Mouse (Mus musculus) gastrocnemius, postnatal 10 days (tissue): Measurements from ENCODE around the gene Gosr2. TPM values are rescaled to one million over a fixed set of nuclear protein-coding genes. Genes with fewer than 3 reads are reported as not detected.

Experiments used
- DNase-seq: peaks from one replicate; pipeline ENCODE4 v3.0.0; 2021; ENCODE audit warnings: mixed read lengths
- total RNA-seq, 2 experiments: library from RNA; stranded (reverse); gene quantifications; 2 replicates each; pipeline ENCODE4 v1.2.3; 2021

Gosr2 gene
- total RNA-seq, 2 experiments from 2014 or later = 50.8 to 51.1 TPM

DNA sequence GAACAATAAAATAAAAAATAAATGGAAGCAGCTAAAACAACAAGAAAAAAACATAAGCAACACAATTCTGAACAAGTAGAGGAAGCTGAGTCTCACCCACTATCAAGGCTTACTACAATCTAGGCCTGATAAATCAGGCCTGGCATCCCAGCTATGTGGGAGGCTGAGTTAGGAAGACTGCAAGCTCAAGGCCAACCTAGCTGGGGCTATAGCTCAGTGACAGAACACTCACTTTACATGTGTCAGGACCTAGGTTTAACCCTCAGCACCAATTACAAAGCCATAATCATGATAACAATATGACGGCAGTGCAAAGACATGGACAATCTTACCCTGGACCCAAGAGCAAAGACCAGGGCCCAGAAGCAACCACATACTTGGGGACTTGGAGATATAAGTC, 6.7 kb downstream of the Gosr2 start:
- no peak for DNase-seq

DNA sequence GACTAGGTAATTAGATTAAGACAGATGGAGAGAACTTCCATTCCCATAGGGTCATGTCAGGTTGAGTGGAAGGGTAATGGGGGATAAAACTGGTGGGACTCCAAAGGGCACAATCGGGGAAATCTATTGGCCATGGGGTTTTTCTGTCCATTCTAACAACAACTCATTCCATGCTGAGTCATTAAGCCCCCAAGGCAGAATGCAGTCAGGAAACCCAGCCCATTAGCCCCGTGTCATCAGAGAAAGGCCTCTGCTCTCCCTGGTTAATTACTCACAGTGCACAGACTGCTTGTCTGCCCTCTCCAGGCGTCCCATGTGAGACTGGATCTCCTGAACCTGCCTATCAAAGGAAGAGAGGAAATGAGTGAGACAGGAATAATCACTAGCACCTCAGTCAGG, 8.7 kb downstream of the Gosr2 start:
- no peak for DNase-seq

DNA sequence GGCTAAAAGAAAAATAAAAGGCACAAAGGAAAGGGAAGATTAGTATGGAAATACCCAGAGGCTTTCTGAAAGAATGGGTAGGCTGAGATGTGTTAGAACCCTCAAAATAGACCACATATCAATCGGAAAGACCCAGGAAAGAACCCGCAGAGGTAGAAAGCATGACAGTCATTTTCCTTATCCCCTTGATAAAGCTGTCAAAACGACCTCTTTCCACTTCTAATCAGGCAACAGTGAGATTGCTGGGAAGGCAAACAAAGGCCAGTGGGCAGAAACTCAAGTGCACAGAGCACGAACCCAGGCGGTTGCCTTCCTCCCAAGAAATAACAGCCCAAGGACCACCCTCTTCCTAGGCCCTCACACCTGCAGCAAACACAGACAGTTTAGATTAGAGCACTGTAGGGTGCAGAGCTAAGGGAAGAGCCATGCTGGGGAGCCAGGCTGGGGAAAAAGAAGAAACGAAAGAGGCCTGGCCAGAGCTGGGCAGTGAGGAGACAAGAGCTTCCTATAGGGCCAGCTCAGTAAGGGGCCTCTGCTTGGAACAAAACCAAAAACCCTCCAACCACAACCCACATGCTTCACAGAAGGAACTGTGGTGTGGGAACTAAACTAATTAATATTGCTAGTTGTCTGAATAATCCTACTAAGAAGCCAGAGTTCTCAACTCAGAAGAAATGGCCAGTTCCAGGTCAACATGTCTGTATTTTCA, 9.3 kb downstream of the Gosr2 start:
- DNase-seq = no peak

DNA sequence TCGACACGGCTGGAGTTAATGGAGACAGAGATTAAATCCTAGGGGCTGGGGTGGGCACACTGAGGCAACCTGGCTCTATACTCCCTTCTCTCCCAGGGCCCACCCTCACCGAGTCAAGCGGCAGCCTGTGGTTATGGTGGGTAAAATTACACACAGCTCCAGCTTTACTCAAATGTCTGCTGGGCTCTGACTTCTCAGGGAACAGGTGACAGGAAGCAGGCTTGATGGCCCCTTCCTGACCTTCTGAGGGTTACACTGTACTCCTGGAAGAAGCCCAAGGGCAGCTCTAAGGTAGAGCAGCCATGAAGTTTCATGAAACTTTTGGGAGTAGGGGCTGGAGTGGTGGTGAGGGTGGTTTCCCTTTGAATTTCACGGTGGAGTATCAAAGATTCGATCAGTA, 11.0 kb downstream of the Gosr2 start:
- no peak for DNase-seq

DNA sequence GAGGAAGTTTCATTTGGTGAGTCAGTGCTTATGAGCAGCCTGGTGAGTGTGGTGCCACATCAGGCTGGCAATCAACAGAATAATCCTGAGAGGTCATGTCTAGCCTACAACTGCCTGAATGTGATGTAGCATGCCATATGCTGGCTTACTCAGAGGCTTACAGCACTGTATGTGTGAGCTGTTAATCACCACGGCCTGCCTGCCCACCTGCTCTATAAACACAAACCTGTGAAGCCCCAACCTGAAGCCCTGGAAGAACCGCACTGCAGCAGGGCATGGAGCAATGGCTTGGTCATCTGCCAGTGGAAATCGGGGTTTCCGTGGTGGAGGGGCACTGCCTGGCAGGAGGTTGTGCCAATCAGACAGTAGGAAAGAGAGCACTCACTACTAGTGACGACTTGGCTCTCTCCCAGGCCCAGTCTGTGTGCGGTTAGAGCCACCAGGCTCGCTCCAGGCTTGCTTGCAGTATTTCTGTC, 12.4 kb downstream of the Gosr2 start:
- DNase-seq = no peak

DNA sequence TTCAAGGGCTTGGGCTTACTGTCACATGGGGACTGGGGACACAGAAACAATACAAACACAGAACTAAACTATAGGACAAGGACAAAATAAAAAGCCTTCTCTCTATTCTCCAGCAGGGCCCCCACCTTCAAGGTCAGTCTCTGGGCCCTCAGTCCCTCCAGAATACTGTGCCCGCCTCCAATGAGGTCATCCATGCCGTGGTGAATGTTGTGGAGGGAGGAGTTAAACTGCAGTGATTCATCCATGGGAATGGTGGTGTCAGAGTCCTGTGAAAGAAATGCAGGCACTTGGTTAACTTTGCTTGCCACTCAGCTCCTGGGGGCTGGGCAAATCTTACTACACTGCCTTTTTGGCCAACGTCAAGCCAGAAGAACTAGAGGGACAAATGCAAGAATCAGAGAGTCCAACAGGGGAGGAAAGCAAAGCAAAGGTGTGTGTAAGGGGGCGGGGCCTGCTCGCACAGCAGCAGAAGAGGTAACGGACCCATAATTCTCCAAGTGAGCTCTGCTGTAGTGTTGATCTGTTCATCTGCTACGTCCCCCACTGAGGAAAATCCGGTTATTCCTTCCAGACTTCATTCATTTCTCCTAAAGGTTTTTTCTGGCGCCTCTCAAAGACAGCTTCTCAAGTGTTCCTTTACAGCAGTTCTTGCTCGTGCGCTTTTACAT, 13.9 kb downstream of the Gosr2 start:
- DNase-seq = no peak

DNA sequence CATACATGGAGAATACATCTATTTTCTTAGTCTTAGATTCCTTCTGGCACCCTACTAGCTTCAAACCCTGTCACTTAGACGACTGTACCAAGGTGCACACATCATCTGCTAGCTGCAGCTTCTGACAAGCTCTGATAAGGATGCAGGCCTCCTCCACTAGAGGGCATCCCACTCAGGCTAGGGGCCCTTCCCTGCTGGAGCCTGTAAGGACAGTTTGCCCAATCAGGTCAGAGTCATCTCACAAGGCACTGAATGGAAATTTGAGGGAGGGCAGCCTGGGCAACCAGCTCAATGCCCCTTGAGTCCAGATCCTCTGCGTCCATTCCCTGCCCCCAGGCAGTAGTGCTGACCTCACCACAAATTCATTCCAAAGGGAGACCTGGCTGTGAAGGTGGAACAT, 20.7 kb downstream of the Gosr2 start:
- peak; percentile 38 for DNase-seq

DNA sequence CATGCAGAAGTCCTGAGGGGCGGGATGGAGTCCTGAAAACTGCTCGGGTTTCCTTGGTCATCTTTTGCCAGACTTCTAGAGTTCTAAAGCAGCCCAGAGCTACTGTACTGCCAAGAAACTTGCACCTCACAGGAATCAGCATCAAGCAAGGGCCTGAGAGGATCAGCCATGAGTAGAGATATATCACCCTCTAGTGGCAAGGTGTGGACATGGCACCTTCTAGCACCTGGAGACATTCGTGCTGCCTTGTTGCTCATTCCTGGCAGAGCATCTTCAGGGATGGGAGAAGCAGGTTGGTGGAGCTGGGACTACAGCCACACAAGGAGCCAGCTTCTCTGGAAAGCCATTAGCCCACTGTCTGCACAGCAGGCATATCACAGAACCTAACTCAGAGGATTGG, 22.1 kb downstream of the Gosr2 start:
- peak; percentile 24 for DNase-seq

DNA sequence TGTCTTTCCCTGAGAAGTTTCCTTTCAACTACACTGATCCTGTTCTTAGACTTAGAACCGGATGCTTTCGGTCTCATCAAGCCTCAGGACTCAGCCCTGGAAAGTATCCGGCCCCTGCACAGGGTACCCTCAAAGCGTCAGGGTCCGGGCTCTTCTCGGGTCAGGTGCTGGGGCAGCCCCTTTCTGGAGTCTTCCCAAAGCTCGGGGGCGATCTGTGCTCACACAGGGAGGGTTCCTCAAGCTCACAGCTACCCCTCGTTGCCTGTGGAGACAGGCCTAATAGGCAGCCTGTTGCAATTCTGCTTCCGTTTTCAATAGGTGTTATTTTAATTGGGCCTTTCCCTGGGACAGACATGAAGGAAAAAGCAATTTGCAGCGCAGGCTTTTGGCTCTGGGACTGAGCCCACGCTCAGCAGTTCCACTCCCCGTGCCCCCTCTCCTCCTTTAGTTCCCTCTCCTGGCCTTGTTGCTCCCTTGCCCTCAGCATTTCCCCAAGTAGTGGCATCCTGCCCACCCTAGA, 30.7 kb downstream of the Gosr2 start:
- DNase-seq = no peak

DNA sequence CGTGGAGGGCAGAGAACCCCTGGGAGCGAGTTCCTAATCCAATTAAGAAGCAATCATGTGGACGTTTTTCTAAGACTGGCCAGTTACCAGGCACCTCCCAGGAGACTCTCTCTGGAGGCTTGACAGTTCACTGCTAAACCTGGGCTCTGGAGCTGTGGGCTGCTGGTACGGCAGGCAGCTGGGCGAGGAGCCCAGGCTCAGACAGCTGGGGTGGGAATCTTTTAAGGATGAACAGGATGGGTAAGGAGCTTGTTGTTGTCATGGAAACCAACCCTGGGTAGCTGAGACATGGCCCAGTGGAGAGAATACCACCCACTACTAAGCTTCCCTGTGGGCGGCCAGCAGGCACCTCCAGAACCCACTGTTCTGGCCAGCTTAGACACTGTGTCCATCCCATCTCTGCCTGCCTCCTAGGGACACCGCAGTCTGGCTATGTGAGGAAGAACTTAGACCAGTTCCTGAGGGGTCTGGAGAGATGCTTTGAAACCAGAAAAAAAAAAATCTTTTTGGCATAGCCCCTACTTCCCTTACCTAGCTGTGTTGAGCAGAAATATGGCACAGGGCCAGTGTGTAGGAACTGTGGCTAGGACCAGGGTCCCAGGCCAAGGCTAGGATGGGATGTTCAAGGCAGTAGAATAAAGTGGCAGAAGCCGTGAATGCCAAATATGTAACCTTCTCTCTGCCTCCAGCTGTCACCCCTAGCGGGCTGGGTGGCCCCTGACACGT, 31.4 kb downstream of the Gosr2 start:
- DNase-seq = no peak

DNA sequence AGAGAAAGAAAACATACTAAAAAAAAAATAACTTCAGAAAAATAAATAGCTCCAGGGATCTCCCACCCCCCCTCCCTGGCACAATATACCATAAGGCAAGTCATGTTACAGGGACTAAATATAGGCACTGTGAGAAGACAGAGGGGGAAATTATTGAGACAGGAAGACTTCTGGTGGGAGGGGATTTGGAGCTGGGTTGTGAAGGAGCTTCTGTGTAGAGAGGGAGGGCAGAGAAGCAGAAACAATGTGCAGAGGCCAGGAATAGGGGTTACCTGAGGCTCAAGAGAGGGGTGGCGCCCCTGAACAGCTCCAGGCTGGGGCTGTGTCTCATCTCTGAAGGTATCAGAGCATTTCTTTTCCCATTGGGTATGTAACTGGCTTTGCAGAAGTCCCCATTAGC, 32.0 kb downstream of the Gosr2 start:
- DNase-seq = no peak

DNA sequence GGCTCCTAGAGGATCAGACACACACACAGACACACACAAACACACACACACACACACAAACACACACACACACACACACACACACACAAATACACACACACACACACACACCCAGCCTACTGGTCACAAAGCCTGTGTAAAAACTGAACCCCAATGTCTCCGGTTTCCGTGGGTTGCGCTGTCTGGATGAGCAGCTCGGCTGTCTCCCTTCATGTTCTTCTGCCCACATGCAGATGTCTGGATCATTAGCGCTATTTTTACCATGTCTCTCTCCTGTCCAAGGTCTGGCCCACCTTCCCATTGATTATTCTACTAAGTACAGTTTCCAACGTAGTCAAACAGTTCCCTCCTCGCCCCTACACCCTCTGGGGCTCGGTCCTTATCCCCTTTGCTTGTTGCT, 34.6 kb downstream of the Gosr2 start:
- DNase-seq = no peak

DNA sequence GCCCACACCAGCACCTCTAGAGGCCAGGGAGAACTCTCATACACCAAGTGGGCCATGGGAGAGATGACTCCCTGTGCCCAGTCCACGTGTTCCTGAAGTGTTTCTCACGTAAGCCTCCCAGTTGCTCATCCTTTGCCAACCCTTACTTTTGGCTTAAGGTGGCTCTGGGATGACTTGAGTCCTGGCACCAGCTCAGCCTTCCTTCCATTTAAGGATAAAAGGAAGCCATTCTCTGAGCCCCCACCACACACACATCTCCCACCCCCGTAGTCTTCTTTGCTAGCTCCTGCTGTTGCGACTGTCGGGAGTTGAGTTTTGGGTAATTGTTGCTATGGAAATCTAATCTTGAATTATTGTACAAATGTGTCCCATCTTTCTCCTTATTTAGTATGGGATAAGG, 35.2 kb downstream of the Gosr2 start:
- DNase-seq = no peak

DNA sequence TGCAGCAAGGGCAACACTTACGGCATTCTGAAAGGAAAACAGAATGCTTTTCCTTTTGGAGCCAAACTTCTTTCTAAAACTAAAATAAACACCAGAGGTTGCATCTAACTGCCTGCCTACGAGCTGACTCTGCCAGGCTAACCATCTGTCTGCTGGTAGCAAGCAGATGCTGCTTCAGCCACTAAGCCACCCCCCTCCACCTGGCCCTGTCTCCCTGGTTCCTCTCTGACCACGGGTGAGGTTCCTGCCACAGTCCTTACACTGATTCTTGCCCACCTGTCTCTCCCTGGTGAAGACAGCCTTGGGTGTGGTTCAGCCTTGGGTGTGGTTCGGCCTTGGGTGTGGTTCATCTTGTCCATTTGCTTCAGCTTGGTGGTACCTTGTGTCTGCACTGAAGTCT, 35.8 kb downstream of the Gosr2 start:
- no peak for DNase-seq

DNA sequence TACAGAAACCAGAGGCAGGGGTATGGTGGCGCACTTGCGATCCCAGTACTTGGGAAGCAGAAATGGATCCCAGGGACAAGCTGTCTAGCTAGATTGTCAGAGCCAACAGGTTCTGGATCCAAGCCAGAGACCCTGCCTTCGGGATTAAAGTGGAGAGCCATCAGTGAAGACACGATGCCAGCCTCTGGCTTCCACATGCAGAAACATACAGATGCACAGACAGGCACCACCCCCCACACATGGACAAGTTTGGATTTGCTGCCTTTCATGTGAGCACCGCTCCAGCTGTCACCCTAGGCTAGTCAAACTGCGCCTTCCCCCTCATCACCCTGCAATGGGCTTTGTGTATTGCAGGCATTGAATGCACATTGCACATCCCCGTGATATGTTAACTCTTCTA, 39.5 kb downstream of the Gosr2 start:
- no peak for DNase-seq

DNA sequence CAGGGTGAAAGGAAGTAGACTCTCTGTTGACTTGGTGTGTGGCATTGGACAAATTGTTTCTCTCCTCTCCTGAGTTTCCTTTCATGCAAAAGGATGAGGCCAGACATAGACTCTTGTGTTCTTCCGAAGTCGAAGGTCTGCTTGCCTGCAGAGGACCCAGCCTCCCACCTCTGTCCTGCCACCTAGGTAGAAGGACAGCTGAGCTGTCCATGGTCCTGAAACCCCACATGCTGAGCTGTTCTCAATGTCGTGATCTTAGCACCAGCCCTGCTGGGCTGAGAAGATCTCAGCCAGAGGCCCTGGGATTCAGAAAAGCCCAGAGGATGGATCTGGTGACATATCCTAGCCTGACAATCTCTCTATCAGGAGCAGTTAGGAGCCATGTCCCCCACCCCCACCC, 41.2 kb downstream of the Gosr2 start:
- DNase-seq = peak; percentile 58

DNA sequence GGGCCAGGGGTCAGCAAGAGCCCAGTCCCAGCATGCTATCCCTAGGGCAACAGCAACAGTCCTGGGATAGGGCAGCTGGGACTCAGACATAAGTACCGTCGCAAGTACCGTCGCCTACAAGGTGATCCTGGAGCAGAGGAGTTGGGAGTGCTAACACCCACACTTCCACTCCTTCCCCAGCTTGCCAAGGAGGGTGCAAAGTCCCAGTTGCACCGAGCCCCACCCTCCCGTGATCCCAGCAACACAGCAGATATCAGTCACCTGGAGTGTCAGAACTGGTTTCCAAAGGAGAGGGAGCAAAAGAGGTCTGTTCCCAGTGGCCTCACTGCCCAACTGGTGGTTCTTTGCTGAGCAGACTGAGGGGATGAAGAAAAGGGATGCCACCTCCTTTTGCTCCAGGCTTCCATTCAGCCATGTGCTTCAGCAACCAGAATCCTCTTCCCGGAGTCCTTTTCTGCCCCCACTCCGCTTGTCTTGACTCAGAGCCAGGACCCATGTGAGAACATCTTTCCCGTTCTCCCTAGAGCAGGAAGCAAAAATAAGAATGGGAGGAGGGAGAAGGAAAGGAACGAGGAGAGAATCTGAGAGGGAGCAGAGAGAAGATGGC, 44.2 kb downstream of the Gosr2 start:
- DNase-seq = no peak

DNA sequence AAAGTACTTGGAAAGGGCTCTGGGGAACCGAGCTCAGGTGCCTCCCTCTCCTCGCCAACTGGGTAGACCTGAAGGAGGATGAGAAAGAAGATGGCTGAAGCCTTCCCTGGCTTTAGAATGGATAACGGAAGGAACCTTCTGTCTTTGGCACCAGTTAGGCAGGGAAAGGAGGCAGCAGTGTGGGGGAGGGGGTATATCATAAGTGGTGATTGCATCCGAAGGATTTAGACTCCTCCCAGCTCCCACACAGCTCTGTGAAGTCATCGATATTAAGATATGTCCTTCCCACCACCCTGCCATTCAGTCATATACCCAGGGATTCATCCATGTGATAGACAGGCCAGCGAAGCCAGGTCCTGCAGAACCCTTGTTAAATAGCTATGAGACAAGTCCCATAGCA, 46.3 kb downstream of the Gosr2 start:
- no peak for DNase-seq

DNA sequence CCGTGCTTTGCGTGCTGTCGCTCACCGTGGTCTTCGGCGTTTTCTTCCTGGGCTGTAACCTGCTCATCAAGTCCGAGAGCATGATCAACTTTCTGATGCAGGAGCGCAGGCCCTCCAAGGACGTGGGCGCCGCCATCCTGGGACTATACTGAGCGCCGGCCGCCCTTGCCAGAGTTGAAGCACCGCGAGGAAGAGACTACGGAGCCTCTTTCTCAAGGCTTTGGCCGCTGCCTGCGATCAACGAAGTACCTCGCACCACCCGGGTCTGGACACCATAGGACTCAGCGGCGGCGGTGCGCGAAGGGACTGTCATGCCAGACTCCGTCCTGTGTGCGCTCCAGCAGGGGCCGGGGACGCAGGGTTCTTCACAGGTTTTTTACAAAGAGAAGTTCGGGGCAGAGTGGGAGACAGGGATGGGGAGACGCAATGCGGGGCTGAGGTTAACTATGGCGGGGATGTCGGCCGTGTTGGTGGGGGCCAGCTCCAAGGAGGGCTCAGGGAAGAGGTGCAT, 47.7 kb downstream of the Gosr2 start:
- DNase-seq = no peak

DNA sequence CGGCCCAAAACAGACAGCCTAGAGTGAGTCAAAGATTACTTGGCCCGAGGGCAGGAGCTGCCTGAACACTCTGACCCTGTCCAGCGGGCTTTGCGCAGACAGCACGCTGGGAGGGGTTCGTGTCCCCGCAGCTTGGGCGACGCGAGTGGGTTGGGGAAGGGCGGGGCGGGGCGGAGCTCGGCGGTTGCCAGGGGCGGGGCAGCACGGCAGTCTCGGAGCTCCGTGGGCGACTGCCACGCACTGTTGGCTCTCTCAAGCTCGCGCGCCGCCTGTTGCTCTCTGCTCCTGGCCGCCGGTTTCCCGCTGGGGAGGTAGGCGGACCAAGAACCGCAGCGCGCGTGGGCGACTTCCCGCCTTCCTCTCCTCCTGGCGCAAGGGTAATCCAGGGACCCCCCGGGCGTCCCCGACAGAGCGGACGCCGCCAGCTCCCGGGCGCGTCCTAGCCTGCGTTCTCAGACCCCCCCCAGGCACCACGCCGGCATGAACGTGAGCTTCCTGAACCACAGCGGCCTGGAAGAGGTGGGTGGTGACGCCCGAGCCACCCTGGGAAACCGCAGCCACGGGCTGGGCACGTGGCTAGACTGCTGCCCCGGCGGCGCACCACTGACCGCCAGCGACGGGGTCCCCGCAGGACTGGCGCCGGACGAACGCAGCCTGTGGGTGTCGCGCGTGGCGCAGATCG, 48.3 kb downstream of the Gosr2 start, which contains the start of gene Rprml:
Gene Rprml (plus strand): TSS at position 270 of the 682 bp plus-strand sequence.
- no peak for DNase-seq

DNA sequence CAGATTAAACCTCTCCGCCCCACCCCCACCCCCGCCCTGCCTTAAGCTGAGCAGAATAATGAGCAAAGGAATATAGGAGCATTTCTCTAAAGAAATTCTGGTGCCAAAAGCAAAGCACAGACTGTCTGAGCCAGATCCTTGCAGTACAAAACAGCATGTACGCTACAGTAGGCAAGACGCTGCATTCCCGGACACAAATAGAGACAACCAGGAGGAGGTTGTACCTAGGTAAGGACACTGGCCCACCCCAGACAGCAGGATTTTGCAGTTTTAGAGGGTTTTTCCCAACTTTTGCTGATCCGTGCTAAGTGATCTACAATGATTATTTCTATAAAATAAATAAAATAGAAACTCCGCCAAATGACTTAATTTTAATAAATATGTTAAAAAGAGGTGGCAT, 49.0 kb downstream of the Gosr2 start:
- DNase-seq = no peak
